Mouse (Mus musculus): ENCODE measurements at regions not wholly inside any gene's neighbourhood (a gene's known extent, or its start where the extent isn't known, plus 50 kb on each side); places are given as distances from the start of the nearest gene placed in this dataset.

DNA sequence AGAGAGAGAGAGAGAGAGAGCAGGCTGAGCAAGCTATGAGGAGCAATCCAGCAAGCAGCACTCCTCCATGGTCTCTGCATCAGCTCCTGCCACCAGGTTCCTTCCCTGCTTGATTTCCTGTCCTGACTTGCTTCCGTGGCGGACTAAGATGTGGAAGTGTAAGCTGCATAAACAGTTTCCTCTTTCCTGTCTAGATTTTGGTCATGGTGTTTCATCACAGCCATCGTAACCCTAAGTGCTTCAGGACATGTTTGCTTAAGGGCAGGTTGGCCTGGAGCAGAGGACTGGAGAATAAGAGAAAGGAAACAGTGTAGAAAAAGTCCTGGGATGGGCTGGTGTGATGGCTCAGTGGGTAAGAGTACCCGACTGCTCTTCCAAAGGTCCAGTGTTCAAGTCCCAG is 133.9 kb downstream of the Dyrk2 start:
- Histone ChIP-seq H3K4me2 (replicated peaks) (no peak overlapping the region), H3K27ac (no peak overlapping the region), H3K9ac (no peak overlapping the region), H3K4me3 (no peak overlapping the region), H3K27me3 (replicated peaks) (no peaks in the 10 kb centered on the region), H3K9me3 (no peaks in the 10 kb centered on the region), H3K4me1 (no peaks in the 10 kb centered on the region), H3K36me3 (no peaks in the 10 kb centered on the region)
- 86% methylated on average over 4 of the region's 4 CpGs for WGBS
- no peak for ATAC-seq (ENCODE audit: low FRiP score, low read depth)

DNA sequence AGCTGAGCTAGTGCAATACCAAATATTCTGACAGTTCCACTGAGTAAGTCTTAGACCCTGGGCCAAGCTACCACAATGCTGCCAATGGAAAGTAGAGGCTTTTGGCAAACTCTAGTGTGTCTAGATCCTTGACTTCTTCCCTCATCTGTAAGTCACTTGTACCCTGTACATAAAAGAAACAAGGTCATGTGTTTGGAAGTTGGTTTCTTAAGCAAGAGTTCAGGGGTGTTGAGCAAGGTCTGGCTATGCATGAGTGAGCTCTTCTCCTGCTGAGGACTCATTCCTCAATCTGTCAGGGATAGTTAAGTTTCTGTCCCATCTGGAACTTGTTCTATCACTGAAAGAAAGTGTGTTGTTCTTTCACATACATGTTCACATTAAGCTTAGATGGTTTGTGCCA is 132.9 kb downstream of the Dyrk2 start:
- Histone ChIP-seq H3K9me3 (no peaks in the 10 kb centered on the region), H3K4me1 (no peaks in the 10 kb centered on the region), H3K27me3 (replicated peaks) (no peaks in the 10 kb centered on the region), H3K36me3 (no peaks in the 10 kb centered on the region), H3K27ac (no peak overlapping the region), H3K4me3 (no peak overlapping the region), H3K9ac (no peak overlapping the region), H3K4me2 (replicated peaks) (no peak overlapping the region)
- ATAC-seq (ENCODE audit: low FRiP score, low read depth) = no peak

DNA sequence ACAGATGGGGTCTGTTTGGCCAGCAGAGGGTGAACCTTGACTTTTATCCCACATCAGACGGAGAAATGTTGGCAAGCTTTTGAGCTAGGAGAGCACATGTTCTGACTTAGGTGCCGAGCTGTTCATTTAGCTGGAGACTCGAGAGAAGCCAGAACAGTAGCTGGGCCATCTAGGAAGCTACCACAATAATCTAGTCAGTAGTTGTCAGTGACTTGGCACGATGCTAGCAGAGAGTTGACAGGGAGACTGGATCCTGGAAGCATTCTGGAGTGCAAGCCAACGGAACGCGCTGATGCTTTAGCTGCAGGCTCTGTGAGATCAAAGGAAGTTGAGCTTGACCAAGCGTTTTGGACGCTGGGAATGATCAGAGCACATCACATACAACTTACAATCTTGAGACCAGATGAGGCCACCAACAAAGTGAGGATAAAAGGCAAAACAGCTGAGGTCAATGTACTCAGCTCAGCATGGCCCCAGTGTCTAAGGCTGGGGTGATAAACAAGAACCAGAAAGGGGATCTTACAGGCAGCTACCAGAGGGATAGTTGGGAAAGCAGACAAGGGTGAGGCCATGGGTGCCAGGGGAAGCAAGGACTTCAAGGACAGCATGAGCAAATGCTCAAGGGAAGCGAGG is 130.0 kb downstream of the Dyrk2 start:
- no peak overlapping the region for H3K9ac ChIP-seq
- ATAC-seq (ENCODE audit: low FRiP score, low read depth) = no peak
- WGBS = 90% methylated on average over 10 of the region's 10 CpGs

DNA sequence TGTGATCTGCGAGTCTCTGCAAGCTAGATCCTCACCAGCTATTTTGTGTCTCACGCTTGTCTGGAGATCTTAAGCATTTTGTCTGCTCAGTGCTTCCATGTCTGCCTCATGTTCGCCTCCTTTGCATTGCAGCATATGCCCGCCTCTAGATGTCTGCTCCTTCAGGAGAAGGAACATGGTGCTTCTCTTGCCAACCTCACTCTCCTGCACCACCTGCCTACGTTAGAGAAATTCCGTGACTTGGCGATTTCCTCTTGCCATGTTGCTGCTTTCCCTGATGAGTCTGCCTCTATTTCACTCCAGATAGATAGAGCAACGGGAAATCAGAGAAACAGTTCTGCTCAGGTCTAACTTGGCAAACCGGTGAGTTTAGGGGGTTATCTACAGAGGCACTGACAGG is 126.2 kb downstream of the Dyrk2 start:
- ATAC-seq (ENCODE audit: low FRiP score, low read depth) = no peak
- WGBS = 92% methylated on average over 9 of the region's 9 CpGs
- H3K4me2 ChIP-seq (replicated peaks) = no peak overlapping the region

More for the DNA sequence above, 130.0 kb downstream of the Dyrk2 start:
- no peaks in the 10 kb centered on the region for H3K9me3 ChIP-seq
- no peaks in the 10 kb centered on the region for H3K27me3 ChIP-seq (replicated peaks)
- no peaks in the 10 kb centered on the region for H3K4me1 ChIP-seq
- no peak overlapping the region for H3K27ac ChIP-seq
- no peak overlapping the region for H3K4me3 ChIP-seq
- no peaks in the 10 kb centered on the region for H3K36me3 ChIP-seq
- H3K4me2 ChIP-seq (replicated peaks) = no peak overlapping the region

DNA sequence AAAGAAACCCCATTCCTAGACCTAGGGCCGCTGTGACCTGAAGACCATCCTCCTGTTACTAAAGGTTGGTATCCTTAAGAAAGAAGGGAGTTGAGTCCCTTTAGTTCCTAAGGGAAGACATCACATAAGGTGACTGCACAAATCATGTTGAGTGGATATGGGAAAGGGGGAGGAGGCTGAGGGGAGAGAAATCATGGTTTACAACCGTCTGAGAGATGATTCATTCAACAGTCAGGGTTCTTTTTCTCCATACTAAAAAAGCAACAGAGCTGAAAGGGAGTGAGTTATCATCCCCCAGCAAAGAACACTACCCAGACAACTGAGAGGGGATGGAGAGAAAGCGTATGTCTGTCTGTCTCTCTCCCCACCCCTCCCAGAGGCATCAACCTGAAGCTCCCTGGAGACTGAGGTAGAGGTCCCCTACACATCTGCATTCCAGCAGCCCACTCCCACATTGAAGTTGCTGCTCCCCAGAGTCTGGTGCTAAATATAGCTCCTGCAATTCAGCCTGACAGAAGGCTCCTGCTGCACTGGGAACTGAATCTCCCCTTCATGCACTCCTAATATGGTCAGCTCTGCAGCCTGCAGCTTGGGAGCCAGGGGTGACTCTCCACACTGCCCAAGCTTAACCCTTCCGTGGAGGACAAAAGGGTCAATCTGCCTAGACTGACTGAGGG is 123.2 kb downstream of the Dyrk2 start:
- no peaks in the 10 kb centered on the region for H3K27me3 ChIP-seq (replicated peaks)
- no peak overlapping the region for H3K4me2 ChIP-seq (replicated peaks)
- peaks cover 6% of the 10 kb centered on the region; the same call in 1 of the 2 replicates for H3K4me1 ChIP-seq
- no peak for ATAC-seq (ENCODE audit: low FRiP score, low read depth)
- no peak overlapping the region for H3K9ac ChIP-seq
- no peaks in the 10 kb centered on the region for H3K36me3 ChIP-seq
- no peak overlapping the region for H3K4me3 ChIP-seq
- no peak overlapping the region for H3K27ac ChIP-seq
- no peaks in the 10 kb centered on the region for H3K9me3 ChIP-seq
- WGBS = 60% methylated on average over 4 of the region's 4 CpGs

More for the DNA sequence above, 126.2 kb downstream of the Dyrk2 start:
- H3K27me3 ChIP-seq (replicated peaks) = no peaks in the 10 kb centered on the region
- H3K4me3 ChIP-seq = no peak overlapping the region
- H3K9me3 ChIP-seq = no peaks in the 10 kb centered on the region
- H3K27ac ChIP-seq = no peak overlapping the region
- H3K9ac ChIP-seq = no peak overlapping the region
- H3K36me3 ChIP-seq = no peaks in the 10 kb centered on the region
- peaks cover 6% of the 10 kb centered on the region; the same call in 1 of the 2 replicates for H3K4me1 ChIP-seq

DNA sequence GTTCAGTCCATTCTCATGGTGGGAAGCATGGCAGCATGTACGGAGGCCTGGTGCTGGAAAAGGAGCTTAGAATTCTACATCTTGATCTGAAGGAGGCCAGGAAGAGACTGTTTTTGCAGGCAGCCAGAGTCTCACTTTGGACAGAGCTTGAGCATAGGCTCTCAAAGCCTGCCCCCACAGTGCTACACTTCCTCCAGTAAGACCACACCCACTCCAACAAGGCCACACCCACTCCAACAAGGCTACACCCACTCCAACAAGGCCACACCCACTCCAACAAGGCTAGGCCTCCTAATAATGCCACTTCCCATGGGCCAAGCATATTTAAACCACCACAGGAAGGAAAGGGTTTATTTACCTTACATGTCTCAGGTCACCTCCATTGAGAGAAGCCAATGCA is 121.0 kb downstream of the Dyrk2 start:
- WGBS = 97% methylated on average over 1 of the region's 1 CpGs
- Histone ChIP-seq H3K9ac (no peak overlapping the region), H3K4me3 (no peak overlapping the region), H3K36me3 (no peaks in the 10 kb centered on the region), H3K4me2 (replicated peaks) (no peak overlapping the region), H3K9me3 (no peaks in the 10 kb centered on the region), H3K4me1 (peaks cover 6% of the 10 kb centered on the region; the same call in 1 of the 2 replicates), H3K27ac (no peak overlapping the region), H3K27me3 (replicated peaks) (no peaks in the 10 kb centered on the region)
- ATAC-seq (ENCODE audit: low FRiP score, low read depth) = no peak

DNA sequence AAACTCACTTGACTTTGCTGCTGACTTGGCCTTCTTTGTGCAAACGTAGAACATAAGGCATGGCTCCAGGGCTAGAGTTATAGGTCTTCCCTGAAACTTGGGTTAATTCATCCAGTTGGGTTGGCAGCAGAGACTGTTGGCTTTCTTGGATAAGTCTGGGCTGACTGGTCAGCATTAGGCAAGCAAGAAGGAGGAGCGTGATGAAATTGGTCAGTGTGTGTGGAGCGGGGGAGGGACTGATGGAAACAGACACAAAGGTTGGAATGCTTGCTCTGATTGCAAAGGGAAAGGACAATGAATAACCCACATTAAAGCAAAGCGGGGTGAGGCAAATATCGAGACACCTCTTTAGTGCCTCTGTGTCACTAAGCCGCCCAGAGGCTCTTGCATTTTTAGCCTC is 120.3 kb downstream of the Dyrk2 start:
- WGBS = 69% methylated on average over 6 of the region's 6 CpGs
- no peaks in the 10 kb centered on the region for H3K27me3 ChIP-seq (replicated peaks)
- H3K27ac ChIP-seq = no peak overlapping the region
- H3K4me3 ChIP-seq = no peak overlapping the region
- no peak overlapping the region for H3K9ac ChIP-seq
- H3K4me1 ChIP-seq = peaks cover 6% of the 10 kb centered on the region; the same call in 1 of the 2 replicates
- no peaks in the 10 kb centered on the region for H3K9me3 ChIP-seq
- H3K36me3 ChIP-seq = no peaks in the 10 kb centered on the region
- ATAC-seq (ENCODE audit: low FRiP score, low read depth) = no peak
- no peak overlapping the region for H3K4me2 ChIP-seq (replicated peaks)

DNA sequence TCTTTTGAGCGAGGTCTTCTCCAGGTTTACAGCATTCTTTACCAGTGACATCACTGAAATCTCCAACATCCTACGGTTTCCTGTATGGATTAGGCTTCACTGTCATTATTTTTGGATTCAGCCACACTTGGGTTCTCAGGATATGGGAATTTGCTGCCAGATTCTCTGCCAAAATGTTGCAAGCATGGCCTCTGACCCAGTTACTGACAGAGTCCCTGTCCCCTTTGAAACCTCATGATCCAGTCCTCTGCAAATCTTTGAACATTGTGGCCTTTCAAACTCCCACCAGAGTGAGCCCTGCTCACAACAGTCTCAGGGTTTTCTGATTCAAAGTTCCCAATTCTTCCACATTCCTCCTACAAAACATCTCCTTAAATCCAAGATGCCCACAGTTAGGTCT is 118.9 kb downstream of the Dyrk2 start:
- H3K4me3 ChIP-seq = no peak overlapping the region
- H3K9ac ChIP-seq = no peak overlapping the region
- no peak for ATAC-seq (ENCODE audit: low FRiP score, low read depth)
- no peak overlapping the region for H3K27ac ChIP-seq
- H3K4me2 ChIP-seq (replicated peaks) = no peak overlapping the region
- H3K4me1 ChIP-seq = peaks cover 6% of the 10 kb centered on the region; the same call in 1 of the 2 replicates
- no peaks in the 10 kb centered on the region for H3K36me3 ChIP-seq
- H3K27me3 ChIP-seq (replicated peaks) = no peaks in the 10 kb centered on the region
- no peaks in the 10 kb centered on the region for H3K9me3 ChIP-seq
- WGBS = 88% methylated on average over 2 of the region's 2 CpGs

DNA sequence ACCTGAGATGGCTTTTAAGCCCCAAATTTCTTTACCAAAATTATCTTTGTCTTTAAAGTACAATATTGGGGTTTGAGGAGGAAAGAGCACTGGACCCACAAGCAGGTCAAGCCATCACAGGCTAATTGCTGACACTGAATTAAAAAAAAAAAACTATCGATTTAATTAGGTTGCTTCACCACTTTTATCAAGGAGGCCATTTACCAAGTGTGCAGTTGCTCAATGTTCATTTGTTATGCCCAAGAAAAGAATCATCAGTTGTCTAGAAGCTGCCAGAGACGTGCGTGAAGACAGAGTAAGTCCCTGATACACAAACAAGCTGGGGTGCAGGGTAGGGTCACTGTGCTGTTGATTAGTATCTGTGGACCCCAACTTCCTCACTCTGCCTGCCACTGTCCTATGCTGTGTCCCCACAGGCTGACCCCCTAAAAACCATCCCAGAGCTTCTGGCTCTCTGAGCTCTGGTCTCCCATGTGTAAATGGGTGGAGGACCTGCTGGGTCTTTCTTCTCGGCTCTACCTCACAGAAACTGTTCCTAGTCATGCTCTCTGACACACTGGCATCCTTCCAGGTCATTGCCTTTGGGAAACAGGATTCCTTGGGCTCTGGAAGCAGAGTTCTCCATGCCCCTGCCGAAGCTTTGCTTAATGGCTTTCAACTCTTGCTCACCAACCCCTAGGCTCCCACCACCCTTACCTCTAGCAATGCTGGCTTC is 116.8 kb downstream of the Dyrk2 start:
- H3K4me2 ChIP-seq (replicated peaks) = no peak overlapping the region
- no peak overlapping the region for H3K27ac ChIP-seq
- H3K4me3 ChIP-seq = no peak overlapping the region
- H3K4me1 ChIP-seq = no peaks in the 10 kb centered on the region
- WGBS = 83% methylated on average over 5 of the region's 5 CpGs
- H3K36me3 ChIP-seq = no peaks in the 10 kb centered on the region
- no peak overlapping the region for H3K9ac ChIP-seq
- no peaks in the 10 kb centered on the region for H3K27me3 ChIP-seq (replicated peaks)
- H3K9me3 ChIP-seq = no peaks in the 10 kb centered on the region
- ATAC-seq (ENCODE audit: low FRiP score, low read depth) = no peak

DNA sequence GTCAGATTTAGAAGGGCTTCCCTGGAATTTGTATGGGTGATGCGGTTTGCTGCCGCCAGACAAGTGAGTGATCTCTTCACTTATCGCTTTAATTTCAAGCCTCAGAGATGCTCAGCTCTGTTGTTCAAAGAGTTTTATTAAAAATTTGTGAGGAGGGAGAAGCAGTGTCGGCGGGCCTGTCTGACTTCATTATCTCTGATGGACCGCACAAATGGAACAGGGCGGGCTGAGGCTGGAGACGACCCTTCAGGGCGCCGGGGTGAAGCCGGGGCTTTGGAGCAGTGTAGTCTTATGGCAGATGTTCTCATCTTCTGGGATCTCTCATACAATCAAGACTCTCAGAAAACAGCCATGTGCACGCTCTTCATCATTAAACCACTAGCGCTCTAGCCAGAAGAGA is 115.2 kb downstream of the Dyrk2 start:
- H3K4me1 ChIP-seq = no peaks in the 10 kb centered on the region
- H3K9me3 ChIP-seq = no peaks in the 10 kb centered on the region
- WGBS = 94% methylated on average over 13 of the region's 13 CpGs

DNA sequence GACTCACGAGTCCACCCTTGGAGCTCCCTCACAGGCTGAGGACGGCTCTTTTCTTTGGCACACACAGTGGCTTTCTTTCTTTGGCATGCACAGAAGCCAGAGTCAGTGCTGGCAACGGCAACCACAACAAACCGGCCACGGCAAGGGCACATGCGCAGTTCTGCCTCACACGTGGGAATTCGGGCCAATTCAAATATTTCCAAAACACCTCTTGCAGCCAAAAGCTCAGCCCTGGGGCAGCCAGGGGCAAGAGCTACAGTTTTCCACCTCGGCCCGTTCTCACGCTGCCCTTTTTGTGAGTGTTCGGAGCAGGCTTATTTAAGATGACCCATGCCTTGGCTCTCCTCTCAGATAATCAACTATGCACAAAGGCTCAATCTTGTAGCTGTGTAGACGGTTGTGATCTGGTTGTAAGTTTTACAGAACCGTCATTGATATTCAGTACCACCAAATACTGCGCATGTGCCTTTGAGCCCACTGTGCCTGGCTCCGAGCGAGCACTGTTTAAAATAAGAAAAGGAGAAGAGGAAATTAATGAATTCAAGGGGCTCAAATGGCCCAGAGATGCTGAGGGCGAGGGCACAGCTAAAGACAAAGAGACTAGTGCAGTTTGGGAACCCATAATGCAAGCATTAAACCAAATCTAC is 111.1 kb downstream of the Dyrk2 start:
- no peak overlapping the region for H3K9ac ChIP-seq
- no peak for ATAC-seq (ENCODE audit: low FRiP score, low read depth)
- H3K27ac ChIP-seq = no peak overlapping the region
- H3K4me1 ChIP-seq = no peaks in the 10 kb centered on the region
- no peaks in the 10 kb centered on the region for H3K9me3 ChIP-seq
- WGBS = 86% methylated on average over 18 of the region's 18 CpGs
- H3K36me3 ChIP-seq = no peaks in the 10 kb centered on the region
- no peak overlapping the region for H3K4me3 ChIP-seq
- H3K27me3 ChIP-seq (replicated peaks) = no peaks in the 10 kb centered on the region
- no peak overlapping the region for H3K4me2 ChIP-seq (replicated peaks)

More for the DNA sequence above, 115.2 kb downstream of the Dyrk2 start:
- H3K4me2 ChIP-seq (replicated peaks) = no peak overlapping the region
- no peak overlapping the region for H3K27ac ChIP-seq
- H3K36me3 ChIP-seq = no peaks in the 10 kb centered on the region
- no peak overlapping the region for H3K4me3 ChIP-seq
- ATAC-seq (ENCODE audit: low FRiP score, low read depth) = no peak
- H3K27me3 ChIP-seq (replicated peaks) = no peaks in the 10 kb centered on the region
- no peak overlapping the region for H3K9ac ChIP-seq

DNA sequence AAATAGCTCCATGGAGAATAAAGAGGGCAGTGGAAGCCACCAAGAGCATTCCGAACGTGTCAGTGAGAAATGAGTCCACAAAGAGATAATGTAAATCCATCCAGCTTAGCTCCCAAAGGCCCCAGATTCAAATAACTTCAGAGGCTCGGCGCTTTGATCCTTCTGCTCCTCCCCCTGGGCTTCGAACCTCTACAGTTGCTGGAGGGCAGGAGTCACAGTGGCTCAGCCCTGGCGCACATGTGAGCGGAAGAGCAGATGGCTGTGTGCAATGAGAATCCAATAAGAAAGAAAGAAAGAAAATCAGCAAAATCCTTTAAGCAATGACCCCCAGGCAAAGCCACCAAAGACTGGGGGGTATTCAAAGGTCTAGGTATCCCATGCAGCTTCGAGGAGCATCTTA is 109.6 kb downstream of the Dyrk2 start:
- H3K27me3 ChIP-seq (replicated peaks) = no peaks in the 10 kb centered on the region
- H3K9ac ChIP-seq = no peak overlapping the region
- no peak overlapping the region for H3K4me2 ChIP-seq (replicated peaks)
- H3K4me3 ChIP-seq = no peak overlapping the region
- H3K27ac ChIP-seq = no peak overlapping the region
- no peaks in the 10 kb centered on the region for H3K36me3 ChIP-seq
- 57% methylated on average over 8 of the region's 8 CpGs for WGBS
- no peak for ATAC-seq (ENCODE audit: low FRiP score, low read depth)
- no peaks in the 10 kb centered on the region for H3K4me1 ChIP-seq
- no peaks in the 10 kb centered on the region for H3K9me3 ChIP-seq

All from neural tube, embryonic 12.5 days (tissue).